Mouse (Mus musculus) ES-E14 (cell line): ENCODE measurements around the gene Cntn5.

Source experiments
- HCFC1 ChIP-seq: IDR thresholded peaks from 2 replicates; pipeline ENCODE4 v1.6.1; 2012; ENCODE audit warnings: low read length, inconsistent platforms, borderline replicate concordance; ENCODE audit not compliant: insufficient read depth
- MAFK ChIP-seq: IDR thresholded peaks from 2 replicates; pipeline ENCODE4 v1.6.1; 2014; ENCODE audit warnings: mild to moderate bottlenecking, low read depth, low read length, inconsistent platforms; ENCODE audit not compliant: insufficient read depth
- ZNF384 ChIP-seq: IDR thresholded peaks from 2 replicates; pipeline ENCODE4 v1.6.1; 2012; ENCODE audit warnings: low read depth, low read length, inconsistent platforms

GRCm38 (mm10) chr9:10816711-10817110 is 87.9 kb downstream of the Cntn5 start:
- TF ChIP-seq MAFK, result no peak
- no peak for TF ChIP-seq ZNF384
- TF ChIP-seq HCFC1, result no peak
